Mouse (Mus musculus) erythroblast, embryonic 14.5 days (primary cell): ENCODE measurements around the gene Prkg1. TPM values are rescaled to one million over a fixed set of nuclear protein-coding genes. Genes with fewer than 3 reads are reported as not detected.

Source experiments
- H3K27me3 ChIP-seq: 2 replicates; pipeline ENCODE4 v1.6.1; 2012; ENCODE audit warnings: inconsistent platforms; ENCODE audit not compliant: control insufficient read depth
- H3K36me3 ChIP-seq: 2 replicates; pipeline ENCODE4 v1.6.1; 2012; ENCODE audit warnings: mild to moderate bottlenecking, inconsistent platforms; ENCODE audit not compliant: control insufficient read depth
- H3K4me1 ChIP-seq: 2 replicates; pipeline ENCODE4 v1.6.1; 2012; ENCODE audit warnings: inconsistent platforms; ENCODE audit not compliant: control insufficient read depth
- H3K4me3 ChIP-seq: replicated peaks from 2 replicates; pipeline ENCODE3; 2012; ENCODE audit warnings: moderate library complexity, mild to moderate bottlenecking, inconsistent platforms
- H3K9me3 ChIP-seq: 2 replicates; pipeline ENCODE4 v1.6.1; 2012; ENCODE audit warnings: low read length, inconsistent platforms, mixed read lengths; ENCODE audit not compliant: control insufficient read depth
- GATA1 ChIP-seq: IDR thresholded peaks from 2 replicates; pipeline ENCODE4 v1.6.1; 2012; ENCODE audit warnings: low read length, inconsistent platforms, mixed read lengths
- TAL1 ChIP-seq: IDR thresholded peaks from 3 replicates; pipeline ENCODE4 v1.6.1; 2012; ENCODE audit warnings: low read length, inconsistent platforms, mixed read lengths
- polyA plus RNA-seq: library from polyadenylated mRNA; stranded (reverse); fragments of >175 nt; gene quantifications from 2 replicates; pipeline ENCODE4 v1.2.3, GENCODE M21; 2012

Prkg1 gene
- polyA plus RNA-seq, 1 experiment = not detected

- no peaks in the 10 kb centered on the region for H3K36me3 ChIP-seq
- TF ChIP-seq GATA1 (no peak), TAL1 (no peak)
- no peak overlapping the region for H3K4me3 ChIP-seq
- no peaks in the 10 kb centered on the region for H3K9me3 ChIP-seq
- no peaks in the 10 kb centered on the region for H3K4me1 ChIP-seq
- no peaks in the 10 kb centered on the region for H3K27me3 ChIP-seq
Measured at GRCm38 (mm10) chr19:30623620-30624019, 1141.2 kb downstream of the Prkg1 start.

- Histone ChIP-seq H3K36me3 (no peaks in the 10 kb centered on the region), H3K27me3 (no peaks in the 10 kb centered on the region), H3K9me3 (peaks cover 3% of the 10 kb centered on the region), H3K4me3 (no peak overlapping the region), H3K4me1 (no peaks in the 10 kb centered on the region)
- no peak for TF ChIP-seq GATA1
Measured at GRCm38 (mm10) chr19:30613150-30613865, 1151.5 kb downstream of the Prkg1 start.

GRCm38 (mm10) chr19:30586366-30586765 lies 1178.5 kb downstream of the Prkg1 start:
- no peaks in the 10 kb centered on the region for H3K36me3 ChIP-seq
- no peak overlapping the region for H3K4me3 ChIP-seq
- H3K9me3 ChIP-seq = no peaks in the 10 kb centered on the region
- no peaks in the 10 kb centered on the region for H3K27me3 ChIP-seq
- H3K4me1 ChIP-seq = no peaks in the 10 kb centered on the region
- TF ChIP-seq GATA1 = no peak
- TF ChIP-seq TAL1 = no peak

- H3K36me3 ChIP-seq = no peaks in the 10 kb centered on the region
- H3K4me3 ChIP-seq = no peak overlapping the region
- no peaks in the 10 kb centered on the region for H3K27me3 ChIP-seq
- no peak for TF ChIP-seq TAL1
- TF ChIP-seq GATA1 = no peak
- no peaks in the 10 kb centered on the region for H3K4me1 ChIP-seq
- peaks cover 4% of the 10 kb centered on the region; the same call in 1 of the 2 replicates for H3K9me3 ChIP-seq
Measured at GRCm38 (mm10) chr19:30564516-30564915, 1200.3 kb downstream of the Prkg1 start.

- H3K9me3 ChIP-seq = peaks cover 4% of the 10 kb centered on the region; the same call in 1 of the 2 replicates
- H3K4me3 ChIP-seq = no peak overlapping the region
- H3K4me1 ChIP-seq = no peaks in the 10 kb centered on the region
- TF ChIP-seq TAL1 = no peak
- TF ChIP-seq GATA1 = no peak
- H3K27me3 ChIP-seq = no peaks in the 10 kb centered on the region
- H3K36me3 ChIP-seq = no peaks in the 10 kb centered on the region
Measured at GRCm38 (mm10) chr19:30563876-30564275, 1201.0 kb downstream of the Prkg1 start.

GRCm38 (mm10) chr19:30558024-30558423 lies 1206.8 kb downstream of the Prkg1 start:
- H3K9me3 ChIP-seq = no peaks in the 10 kb centered on the region
- no peak overlapping the region for H3K4me3 ChIP-seq
- H3K4me1 ChIP-seq = no peaks in the 10 kb centered on the region
- 0 out of 2 replicates have a peak, but pooled peaks cover 5% of the 10 kb centered on the region for H3K27me3 ChIP-seq
- TF ChIP-seq GATA1 = no peak
- no peak for TF ChIP-seq TAL1
- no peaks in the 10 kb centered on the region for H3K36me3 ChIP-seq

GRCm38 (mm10) chr19:30554467-30554881 lies 1210.4 kb downstream of the Prkg1 start:
- Histone ChIP-seq H3K27me3 (peaks cover 18% of the 10 kb centered on the region), H3K4me3 (no peak overlapping the region), H3K36me3 (no peaks in the 10 kb centered on the region), H3K4me1 (no peaks in the 10 kb centered on the region), H3K9me3 (no peaks in the 10 kb centered on the region)
- no peak for TF ChIP-seq TAL1
- TF ChIP-seq GATA1 = no peak

- TF ChIP-seq GATA1 = no peak
- no peak for TF ChIP-seq TAL1
- Histone ChIP-seq H3K27me3 (peaks cover 25% of the 10 kb centered on the region), H3K9me3 (no peaks in the 10 kb centered on the region), H3K4me1 (no peaks in the 10 kb centered on the region), H3K36me3 (no peaks in the 10 kb centered on the region), H3K4me3 (no peak overlapping the region)
Measured at GRCm38 (mm10) chr19:30553740-30554139, 1211.1 kb downstream of the Prkg1 start.

GRCm38 (mm10) chr19:30552260-30552659 lies 1212.6 kb downstream of the Prkg1 start:
- peaks cover 40% of the 10 kb centered on the region for H3K27me3 ChIP-seq
- no peaks in the 10 kb centered on the region for H3K4me1 ChIP-seq
- TF ChIP-seq GATA1 (no peak), TAL1 (no peak)
- H3K36me3 ChIP-seq = no peaks in the 10 kb centered on the region
- H3K4me3 ChIP-seq = no peak overlapping the region
- no peaks in the 10 kb centered on the region for H3K9me3 ChIP-seq
